Mouse (Mus musculus) midbrain, embryonic 10.5 days (tissue): ENCODE data around the gene Nccrp1. TPM values are rescaled to one million over a fixed set of nuclear protein-coding genes. Genes with fewer than 3 reads are reported as not detected.
A peak's percentile ranks its signal among the peaks of the same experiment; 100 is the strongest.

Source experiments
- DNase-seq: peaks from one replicate; pipeline ENCODE4 v3.0.0-alpha.2; 2017; ENCODE audit warnings: low spot score
- H3K27ac ChIP-seq: fragments of 300-500 bp; sonication (generic); replicated peaks from 2 replicates; pipeline ENCODE4 v1.5.1; 2016; ENCODE audit warnings: mild to moderate bottlenecking
- H3K27me3 ChIP-seq: fragments of 300-500 bp; sonication (generic); 2 replicates; pipeline ENCODE4 v1.6.1; 2016; ENCODE audit warnings: low read depth, mild to moderate bottlenecking; ENCODE audit not compliant: poor library complexity, severe bottlenecking
- H3K36me3 ChIP-seq: fragments of 300-500 bp; sonication (generic); 2 replicates; pipeline ENCODE4 v1.6.1; 2016; ENCODE audit warnings: mild to moderate bottlenecking, moderate library complexity
- H3K4me1 ChIP-seq: fragments of 300-500 bp; sonication (generic); 2 replicates; pipeline ENCODE4 v1.6.1; 2016
- H3K4me3 ChIP-seq: fragments of 300-500 bp; sonication (generic); 2 replicates; pipeline ENCODE4 v1.5.1; 2016; ENCODE audit warnings: mild to moderate bottlenecking, moderate library complexity
- H3K9me3 ChIP-seq: fragments of 300-500 bp; sonication (generic); replicated peaks from 2 replicates; pipeline ENCODE4 v1.6.1; 2016; ENCODE audit warnings: mild to moderate bottlenecking
- WGBS: fragments of 180-500 bp; shearing (Covaris S2); methylation state at CpG from one replicate; pipeline ENCODE4 v1.1.7; 2016; 5-methylcytosine and 5-hydroxymethylcytosine counted together
- polyA plus RNA-seq: library from polyadenylated mRNA; unstranded; fragments of >200 nt; fragmentation: Nextera tagmentation; extraction: Ambion mirVana; gene quantifications from 2 replicates; pipeline ENCODE4 v1.2.1, GENCODE M21; 2016

Gene Nccrp1
- polyA plus RNA-seq, 1 experiment from 2014 or later, result 0.20 TPM

DNA sequence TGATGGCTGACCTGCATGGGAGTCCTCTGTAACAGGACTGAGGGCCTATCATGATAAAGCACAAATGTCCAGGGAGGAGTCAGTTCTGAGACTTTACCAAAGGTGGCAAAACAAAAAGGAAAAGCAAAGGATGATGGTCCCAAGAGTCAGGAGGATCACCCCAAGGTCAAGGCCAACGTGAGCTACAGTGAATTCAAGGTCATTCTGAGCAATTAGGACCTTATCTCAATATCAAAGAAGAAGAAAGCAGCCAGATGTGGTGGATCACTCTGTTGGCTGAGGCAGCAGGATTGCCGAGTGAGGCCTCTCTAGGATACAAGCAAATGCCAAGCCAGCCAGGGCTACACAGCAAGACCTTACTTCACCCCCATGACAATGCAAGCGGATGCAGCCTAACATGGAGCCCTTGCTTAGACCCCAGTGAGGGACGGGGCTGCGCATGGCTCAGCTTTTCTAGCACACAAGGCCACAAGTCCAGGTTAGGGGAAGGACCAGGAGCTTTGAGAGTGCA, 31.5 kb upstream of the Nccrp1 start:
- Histone ChIP-seq H3K27me3 (no peaks in the 10 kb centered on the region), H3K4me3 (no peak overlapping the region), H3K9me3 (no peaks in the 10 kb centered on the region), H3K27ac (no peak overlapping the region), H3K4me1 (peaks cover 17% of the 10 kb centered on the region; the same call in 1 of the 2 replicates), H3K36me3 (peaks cover 18% of the 10 kb centered on the region)
- whole genome bisulfite sequencing, result 85% methylated on average over 5 of the region's 5 CpGs
- no peak for DNase-seq

DNA sequence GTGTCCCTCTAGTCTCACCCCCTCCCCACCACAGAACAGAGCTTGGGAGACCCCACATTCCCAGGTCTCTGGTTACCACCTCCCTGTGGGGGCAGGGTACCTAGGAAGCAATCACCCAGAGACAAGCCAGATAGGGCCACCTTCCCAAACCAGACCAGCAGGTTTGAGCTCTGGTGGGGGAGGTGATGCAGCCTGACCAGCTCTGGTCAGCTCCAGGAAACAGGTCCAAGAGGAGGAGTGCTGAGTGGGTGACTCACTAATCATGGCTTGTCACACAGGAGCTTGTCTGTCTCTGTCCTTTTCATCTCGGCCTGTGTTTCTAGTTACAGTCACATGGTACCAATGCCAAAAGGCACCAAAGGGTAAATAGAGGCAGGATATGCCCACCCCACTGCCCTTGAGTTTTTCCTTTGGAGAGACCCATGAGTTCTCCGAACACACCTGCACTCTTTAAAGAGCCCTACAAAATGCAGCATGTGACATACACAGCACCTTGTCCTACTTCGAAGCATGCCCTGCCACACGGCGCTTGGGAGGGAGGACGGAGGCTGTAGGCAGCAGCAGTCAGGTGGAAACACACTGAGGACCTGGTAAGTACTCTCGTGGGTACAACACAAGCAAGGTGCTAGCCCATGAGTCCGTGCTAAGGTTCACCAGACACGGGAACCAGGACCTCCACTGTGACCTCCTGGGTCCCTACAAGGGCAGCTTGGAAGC, 30.9 kb upstream of the Nccrp1 start:
- Histone ChIP-seq H3K4me1 (peaks cover 17% of the 10 kb centered on the region; the same call in 1 of the 2 replicates), H3K27me3 (no peaks in the 10 kb centered on the region), H3K4me3 (no peak overlapping the region), H3K9me3 (no peaks in the 10 kb centered on the region), H3K36me3 (peaks cover 13% of the 10 kb centered on the region), H3K27ac (no peak overlapping the region)
- 87% methylated on average over 9 of the region's 9 CpGs for WGBS
- no peak for DNase-seq

DNA sequence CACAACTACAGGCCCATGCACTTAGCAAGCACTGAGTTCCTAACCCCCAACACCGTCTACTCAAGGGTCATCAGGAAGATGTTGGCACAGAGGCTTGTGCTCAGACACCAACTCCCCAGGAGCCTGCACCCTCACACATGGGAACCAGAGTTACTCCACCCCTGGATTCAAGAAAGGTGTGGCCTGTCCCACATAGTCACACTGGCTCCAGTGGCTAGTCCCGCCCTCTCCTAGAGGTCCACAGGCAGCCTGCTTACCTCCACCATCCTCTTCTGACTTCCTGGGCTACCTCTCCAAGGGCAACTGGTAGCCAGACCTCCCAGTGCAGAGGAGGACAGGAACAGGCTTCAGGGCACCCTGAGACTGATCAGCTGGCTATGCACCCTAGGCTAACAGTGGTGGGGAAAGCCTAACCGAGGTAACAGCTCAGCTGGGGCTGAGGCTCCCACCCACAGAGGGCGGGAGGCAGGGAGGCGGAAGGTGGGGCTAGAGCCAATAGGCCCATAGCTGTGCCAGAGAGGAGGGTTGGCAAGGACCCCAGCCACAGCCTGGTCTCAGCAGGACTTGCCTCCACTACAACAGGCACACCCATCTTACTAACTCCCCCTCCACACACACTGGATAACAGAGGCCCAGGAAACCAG, 29.3 kb upstream of the Nccrp1 start:
- Histone ChIP-seq H3K27ac (no peak overlapping the region), H3K4me1 (peaks cover 17% of the 10 kb centered on the region; the same call in 1 of the 2 replicates), H3K4me3 (no peak overlapping the region), H3K27me3 (no peaks in the 10 kb centered on the region), H3K36me3 (peaks cover 10% of the 10 kb centered on the region), H3K9me3 (no peaks in the 10 kb centered on the region)
- DNase-seq, result no peak
- WGBS, result 79% methylated on average over 5 of the region's 5 CpGs

DNA sequence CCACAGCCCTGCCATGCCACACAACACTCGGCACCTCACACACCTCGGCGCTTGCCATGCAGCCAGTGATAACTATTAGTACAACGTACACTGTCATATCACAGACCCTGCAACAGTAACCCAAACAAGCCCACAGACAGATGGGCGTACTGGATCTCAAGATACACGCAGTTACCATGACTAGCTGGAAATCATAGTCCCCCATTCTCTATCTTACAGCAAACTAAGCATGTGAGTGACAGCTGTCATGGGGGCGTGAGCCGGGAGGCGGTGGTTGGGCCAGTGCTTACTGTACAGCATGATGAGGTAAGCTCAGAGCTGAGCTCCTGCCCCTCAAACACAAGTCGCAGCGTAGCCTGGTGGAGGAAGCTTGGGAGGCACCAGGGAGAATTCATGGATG, 28.5 kb upstream of the Nccrp1 start:
- no peak overlapping the region for H3K27ac ChIP-seq
- no peaks in the 10 kb centered on the region for H3K27me3 ChIP-seq
- DNase-seq, result no peak
- no peaks in the 10 kb centered on the region for H3K9me3 ChIP-seq
- WGBS, result 93% methylated on average over 11 of the region's 11 CpGs
- peaks cover 3% of the 10 kb centered on the region for H3K36me3 ChIP-seq
- H3K4me1 ChIP-seq, result peaks cover 19% of the 10 kb centered on the region; the same call in 1 of the 2 replicates
- no peak overlapping the region for H3K4me3 ChIP-seq

DNA sequence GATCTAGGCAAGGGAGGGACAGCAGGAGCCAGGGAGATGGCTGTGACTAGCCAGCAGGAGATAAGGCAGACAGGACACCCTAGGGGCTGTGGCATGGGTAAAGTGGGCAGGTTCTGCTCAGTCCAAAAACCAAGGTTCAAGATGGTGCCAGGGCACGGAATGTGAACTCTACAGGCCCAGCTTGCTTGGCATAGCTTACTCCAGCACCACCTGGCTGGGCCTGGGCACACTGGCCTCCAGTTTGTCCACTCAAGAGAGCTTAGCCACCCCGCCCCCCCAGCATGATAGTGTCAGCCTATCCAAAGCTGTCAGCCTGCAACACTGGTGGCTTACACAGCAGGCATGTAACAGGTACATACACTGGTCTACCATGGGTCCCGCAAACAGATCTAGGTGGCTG, 26.2 kb upstream of the Nccrp1 start:
- DNase-seq, result no peak
- H3K9me3 ChIP-seq, result no peaks in the 10 kb centered on the region
- WGBS, result 90% methylated on average over 3 of the region's 3 CpGs
- peaks cover 10% of the 10 kb centered on the region; the same call in 1 of the 2 replicates for H3K4me1 ChIP-seq
- peaks cover 17% of the 10 kb centered on the region for H3K36me3 ChIP-seq
- no peaks in the 10 kb centered on the region for H3K27me3 ChIP-seq
- H3K4me3 ChIP-seq, result no peak overlapping the region
- no peak overlapping the region for H3K27ac ChIP-seq

DNA sequence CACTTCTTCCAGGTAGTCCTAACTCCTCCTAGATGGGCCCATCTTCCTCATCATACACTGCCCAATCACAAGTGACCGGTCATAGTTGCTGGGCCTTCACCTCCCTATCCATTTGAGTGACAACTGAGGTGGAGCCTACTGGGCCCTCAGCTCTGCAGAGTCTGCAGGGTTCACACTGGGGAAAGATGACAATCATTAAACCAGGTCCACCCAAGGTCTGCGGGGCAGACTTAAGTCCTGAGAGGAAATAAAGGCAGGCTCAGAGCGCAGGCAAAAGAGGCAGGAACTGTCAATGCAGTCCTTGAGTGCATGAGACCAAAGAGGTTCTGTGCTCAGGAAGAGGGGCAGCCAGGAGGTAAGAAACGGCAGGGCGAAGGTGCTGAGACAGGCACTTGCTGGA, 25.6 kb upstream of the Nccrp1 start:
- H3K27me3 ChIP-seq, result no peaks in the 10 kb centered on the region
- WGBS, result 93% methylated on average over 5 of the region's 5 CpGs
- H3K4me1 ChIP-seq, result peaks cover 8% of the 10 kb centered on the region; the same call in 1 of the 2 replicates
- H3K36me3 ChIP-seq, result peaks cover 22% of the 10 kb centered on the region
- H3K4me3 ChIP-seq, result no peak overlapping the region
- no peak overlapping the region for H3K27ac ChIP-seq
- no peaks in the 10 kb centered on the region for H3K9me3 ChIP-seq
- DNase-seq, result no peak

DNA sequence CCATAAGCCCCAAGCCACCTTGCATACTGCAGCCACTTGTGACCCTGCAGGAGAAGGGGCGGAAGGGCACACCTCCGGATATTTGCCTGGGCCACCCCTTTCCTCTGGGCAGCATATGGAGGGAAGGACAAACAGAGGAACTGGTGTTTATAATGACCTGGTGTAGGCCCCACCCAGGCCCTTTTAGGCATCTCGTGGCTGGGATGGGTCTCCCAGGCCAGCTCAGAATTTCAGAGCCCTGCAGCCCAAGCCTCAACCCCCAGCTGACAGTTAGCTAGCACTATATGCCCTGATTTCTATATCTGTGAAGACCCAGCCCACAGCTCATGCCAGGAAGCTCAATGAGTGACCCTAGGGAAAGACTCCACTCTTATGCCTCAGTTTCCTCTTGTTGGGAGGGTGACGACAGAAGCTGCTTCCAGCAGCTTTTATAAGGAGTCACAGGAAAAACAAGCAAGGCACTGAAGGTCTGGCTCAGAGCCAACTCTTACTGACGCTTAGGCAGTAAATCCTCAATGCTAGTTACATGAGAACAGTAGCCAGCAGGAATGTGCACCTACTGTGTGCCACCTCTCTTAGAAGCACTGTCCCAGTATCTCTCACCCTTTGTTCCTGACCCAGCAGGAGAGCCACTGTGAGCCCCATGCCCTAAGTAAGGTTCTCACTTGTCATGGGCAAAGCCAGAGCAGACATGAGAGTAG, 24.1 kb upstream of the Nccrp1 start:
- Histone ChIP-seq H3K27me3 (no peaks in the 10 kb centered on the region), H3K4me1 (0 out of 2 replicates have a peak, but pooled peaks cover 2% of the 10 kb centered on the region), H3K4me3 (no peak overlapping the region), H3K9me3 (no peaks in the 10 kb centered on the region), H3K36me3 (peaks cover 38% of the 10 kb centered on the region), H3K27ac (no peak overlapping the region)
- 63% methylated on average over 5 of the region's 5 CpGs for WGBS
- no peak for DNase-seq

DNA sequence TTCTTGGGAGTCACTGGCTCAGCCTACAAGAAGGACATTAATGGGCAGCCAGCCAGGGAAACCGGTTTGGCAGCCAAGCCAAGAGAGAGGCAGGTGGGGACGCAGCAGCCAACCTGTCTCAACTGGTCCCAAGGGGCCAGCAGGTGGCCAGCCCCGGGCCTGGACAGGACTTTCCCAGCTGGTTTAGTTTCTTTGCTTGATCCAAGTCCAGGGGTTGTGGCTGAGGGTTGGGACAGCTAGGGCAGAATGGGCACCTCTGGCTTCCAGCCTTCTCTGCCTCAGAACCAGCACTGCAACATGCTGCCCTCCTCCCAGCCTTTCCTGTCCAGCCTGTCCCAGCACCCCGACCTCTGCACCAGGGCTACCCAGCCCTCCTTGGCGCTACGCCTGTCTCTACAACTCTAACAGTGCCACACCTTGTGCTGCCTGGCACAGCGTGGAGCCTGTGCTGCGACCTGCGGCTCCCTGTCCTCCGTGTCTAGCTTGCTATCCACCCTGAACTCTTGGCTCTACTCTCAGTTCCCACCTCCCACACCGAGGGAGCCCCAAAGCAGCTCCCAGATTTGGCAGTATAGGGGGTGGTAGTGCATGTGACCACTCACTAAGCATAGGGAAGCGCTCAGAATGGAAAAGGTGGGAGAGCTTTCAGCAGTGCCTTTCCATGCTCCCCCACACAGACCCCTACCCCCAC, 23.4 kb upstream of the Nccrp1 start:
- Histone ChIP-seq H3K36me3 (peaks cover 45% of the 10 kb centered on the region), H3K27me3 (no peaks in the 10 kb centered on the region), H3K9me3 (no peaks in the 10 kb centered on the region), H3K27ac (0 out of 2 replicates have a peak overlapping the region, but pooled peaks have one; percentile 14), H3K4me3 (no peak overlapping the region), H3K4me1 (0 out of 2 replicates have a peak, but pooled peaks cover 2% of the 10 kb centered on the region)
- WGBS, result 76% methylated on average over 12 of the region's 12 CpGs
- DNase-seq, result no peak

DNA sequence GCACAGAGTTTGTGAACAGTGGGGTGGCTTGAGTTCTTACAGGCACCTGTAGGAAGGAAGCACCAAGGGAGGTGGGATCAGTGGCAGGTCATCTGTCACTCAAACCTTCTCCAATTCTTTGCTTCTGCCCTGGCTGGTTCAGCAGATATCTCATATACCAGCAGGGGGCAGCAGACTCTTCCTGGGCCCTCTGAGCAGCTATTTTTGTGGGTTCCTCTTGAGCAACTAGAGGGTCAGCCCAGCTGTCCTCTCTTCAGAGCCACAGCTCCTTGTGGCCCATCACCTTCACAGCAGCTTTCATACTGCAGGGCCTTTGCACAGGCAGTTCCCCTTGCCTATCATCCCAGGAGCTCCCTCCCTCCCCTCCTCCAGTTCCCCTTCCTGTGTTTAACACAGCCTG, 21.2 kb upstream of the Nccrp1 start:
- no peaks in the 10 kb centered on the region for H3K9me3 ChIP-seq
- H3K27me3 ChIP-seq, result no peaks in the 10 kb centered on the region
- 0 out of 2 replicates have a peak, but pooled peaks cover 2% of the 10 kb centered on the region for H3K4me1 ChIP-seq
- H3K27ac ChIP-seq, result no peak overlapping the region
- peaks cover 67% of the 10 kb centered on the region for H3K36me3 ChIP-seq
- peak; percentile 62 for DNase-seq
- H3K4me3 ChIP-seq, result no peak overlapping the region

DNA sequence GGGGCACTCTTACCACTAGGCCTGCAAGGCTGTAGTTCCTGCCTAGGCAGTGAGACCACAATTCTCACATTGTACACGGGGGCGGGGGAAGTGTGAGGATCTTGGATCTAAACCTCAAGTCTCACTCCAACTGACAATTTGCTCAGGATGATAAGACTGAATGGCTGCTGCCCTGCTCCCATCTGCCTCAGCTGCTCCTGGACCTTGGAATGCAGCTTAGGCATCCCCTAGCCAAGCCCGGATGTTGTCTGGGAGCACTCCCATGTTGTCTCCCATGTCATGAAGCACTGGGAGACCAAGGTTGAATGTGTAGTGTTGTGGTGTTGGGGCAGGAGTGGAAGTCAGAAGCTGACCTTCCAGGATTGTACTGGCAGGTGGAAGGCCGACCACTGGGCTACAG, 20.5 kb upstream of the Nccrp1 start:
- Histone ChIP-seq H3K27ac (no peak overlapping the region), H3K4me1 (0 out of 2 replicates have a peak, but pooled peaks cover 2% of the 10 kb centered on the region), H3K4me3 (no peak overlapping the region), H3K9me3 (no peaks in the 10 kb centered on the region), H3K36me3 (peaks cover 74% of the 10 kb centered on the region), H3K27me3 (no peaks in the 10 kb centered on the region)
- no peak for DNase-seq
- 88% methylated on average over 4 of the region's 4 CpGs for WGBS

DNA sequence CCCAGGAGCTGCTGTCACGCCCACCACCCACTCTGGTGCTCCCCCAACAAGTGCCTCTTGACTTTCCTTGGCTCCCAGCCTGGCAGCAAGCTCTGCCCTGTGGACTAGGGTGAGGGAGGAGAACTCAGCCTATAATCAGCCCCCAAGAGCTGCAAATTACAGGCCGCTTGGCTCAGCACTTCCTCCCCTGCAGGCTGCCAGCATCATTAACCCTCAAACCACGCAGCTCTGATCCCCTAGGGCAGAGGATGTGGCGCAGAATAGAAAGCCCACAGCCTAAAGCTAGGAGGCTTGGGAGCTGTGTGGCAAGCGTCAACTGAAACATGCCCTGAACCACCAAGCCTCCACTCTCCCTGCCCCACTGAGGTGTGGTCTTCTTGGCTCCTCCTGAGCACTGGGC, 18.4 kb upstream of the Nccrp1 start:
- H3K9me3 ChIP-seq, result no peaks in the 10 kb centered on the region
- H3K4me1 ChIP-seq, result no peaks in the 10 kb centered on the region
- H3K36me3 ChIP-seq, result peaks cover 92% of the 10 kb centered on the region
- no peak overlapping the region for H3K27ac ChIP-seq
- 83% methylated on average over 5 of the region's 5 CpGs for WGBS
- no peak overlapping the region for H3K4me3 ChIP-seq
- no peak for DNase-seq
- H3K27me3 ChIP-seq, result no peaks in the 10 kb centered on the region

DNA sequence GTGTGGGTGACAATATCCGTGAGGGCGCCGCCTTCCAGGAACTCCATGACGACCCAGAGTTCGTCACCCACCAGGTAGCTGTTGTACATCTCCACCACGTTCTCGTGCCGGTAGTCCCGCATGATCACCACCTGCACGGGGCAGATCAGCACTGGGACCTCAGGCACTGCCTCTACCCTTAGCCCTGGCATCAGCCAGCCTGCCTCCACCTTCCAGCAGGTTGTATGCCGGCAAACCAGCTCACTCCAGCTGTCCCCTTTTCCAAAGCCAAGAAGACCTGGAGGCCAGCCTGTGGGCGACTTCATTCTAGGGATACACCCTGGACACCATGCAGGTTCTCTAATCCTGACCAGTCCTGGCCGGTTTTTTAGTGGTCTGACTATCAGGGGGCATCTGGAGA, 15.9 kb upstream of the Nccrp1 start:
- no peaks in the 10 kb centered on the region for H3K9me3 ChIP-seq
- 94% methylated on average over 13 of the region's 13 CpGs for WGBS
- H3K4me1 ChIP-seq, result 0 out of 2 replicates have a peak, but pooled peaks cover 3% of the 10 kb centered on the region
- no peak overlapping the region for H3K27ac ChIP-seq
- no peak for DNase-seq
- H3K27me3 ChIP-seq, result no peaks in the 10 kb centered on the region
- no peak overlapping the region for H3K4me3 ChIP-seq
- H3K36me3 ChIP-seq, result peaks cover 96% of the 10 kb centered on the region
